Mouse (Mus musculus): Measurements from ENCODE around the gene Ndufa12. TPM values are rescaled to one million over a fixed set of nuclear protein-coding genes. Genes with fewer than 3 reads are reported as not detected.

The Ndufa12 gene
- total RNA-seq, 4 experiments from 2014 or later, result 480 to 576 (median 508) TPM

GRCm38 (mm10) chr10:94230172-94230981, 31.9 kb downstream of the Ndufa12 start:
- DNase-seq (ENCODE audit: low spot score in 2 of 2), result no peak

- no peak for DNase-seq (ENCODE audit: low spot score in 2 of 2)
Measured at GRCm38 (mm10) chr10:94231025-94231424, 32.5 kb downstream of the Ndufa12 start.

GRCm38 (mm10) chr10:94235200-94235599, 36.7 kb downstream of the Ndufa12 start:
- DNase-seq (ENCODE audit: low spot score in 2 of 2), result no peak

GRCm38 (mm10) chr10:94241346-94241745, 42.8 kb downstream of the Ndufa12 start:
- DNase-seq (ENCODE audit: low spot score in 2 of 2), result no peak

GRCm38 (mm10) chr10:94247748-94248349, 49.3 kb downstream of the Ndufa12 start:
- DNase-seq (ENCODE audit: low spot score in 2 of 2), result no peak

GRCm38 (mm10) chr10:94249575-94250456, 51.3 kb downstream of the Ndufa12 start:
- peak; percentile 6 to 11 for DNase-seq (ENCODE audit: low spot score in 2 of 2)

GRCm38 (mm10) chr10:94253260-94253807, 54.8 kb downstream of the Ndufa12 start:
- no peak for DNase-seq (ENCODE audit: low spot score in 2 of 2)

- DNase-seq (ENCODE audit: low spot score in 2 of 2), result no peak
Measured at GRCm38 (mm10) chr10:94254766-94255165, 56.2 kb downstream of the Ndufa12 start.

GRCm38 (mm10) chr10:94255744-94256143, 57.2 kb downstream of the Ndufa12 start:
- no peak for DNase-seq (ENCODE audit: low spot score in 2 of 2)

- DNase-seq (ENCODE audit: low spot score in 2 of 2), result no peak
Measured at GRCm38 (mm10) chr10:94256518-94256917, 58.0 kb downstream of the Ndufa12 start.

GRCm38 (mm10) chr10:94260544-94260943, 62.0 kb downstream of the Ndufa12 start:
- DNase-seq (ENCODE audit: low spot score in 2 of 2), result no peak

GRCm38 (mm10) chr10:94262646-94263045, 64.1 kb downstream of the Ndufa12 start:
- no peak for DNase-seq (ENCODE audit: low spot score in 2 of 2)

- DNase-seq (ENCODE audit: low spot score in 2 of 2), result no peak
Measured at GRCm38 (mm10) chr10:94263211-94263610, 64.7 kb downstream of the Ndufa12 start.

GRCm38 (mm10) chr10:94265656-94266542, 67.4 kb downstream of the Ndufa12 start:
- DNase-seq (ENCODE audit: low spot score in 2 of 2), result no peak

Other genes starting within 250 kb of the Ndufa12 start
- 10 to 100 TPM; 55.6 to 63.1 (median 60.1) TPM for gene Vezt, start 162.9 kb upstream of the Ndufa12 start, total RNA-seq (2022)
- 1 to 10 TPM; 2.6 to 3.2 (median 2.8) TPM for gene Fgd6, start 162.7 kb upstream of the Ndufa12 start, total RNA-seq (2022)
- 1 to 10 TPM; 5.5 to 5.9 (median 5.8) TPM for gene Nr2c1, start 50.7 kb upstream of the Ndufa12 start, total RNA-seq (2022)
- not detected for gene Gm4792, start 100.0 kb downstream of the Ndufa12 start, total RNA-seq (2022)
- 10 to 100 TPM; 17.4 to 22.5 (median 20.3) TPM for gene Tmcc3, start 113.2 kb downstream of the Ndufa12 start, total RNA-seq (2022)